Mouse (Mus musculus) CH12.LX (cell line): ENCODE data around the gene Galnt4.

Experiments
- CHD1 ChIP-seq: IDR thresholded peaks from 2 replicates; pipeline ENCODE4 v1.6.1; 2012; ENCODE audit warnings: low read depth, low read length, improper control_type of control experiment, inconsistent platforms
- CTCF ChIP-seq, 2 experiments: IDR thresholded peaks in 1 of 2; conservative IDR thresholded peaks in 1 of 2; 2 replicates each; pipeline ENCODE4 v1.5.1; 2011 to 2012; ENCODE audit warnings: low read depth in 2 of 2, low read length in 2 of 2, improper control_type of control experiment in 1 of 2, inconsistent platforms in 1 of 2, mild to moderate bottlenecking in 1 of 2, moderate library complexity in 1 of 2
- E2F4 ChIP-seq: IDR thresholded peaks from 2 replicates; pipeline ENCODE4 v1.6.1; 2011; ENCODE audit warnings: low read depth, low read length, improper control_type of control experiment; ENCODE audit not compliant: insufficient replicate concordance
- EP300 ChIP-seq: IDR thresholded peaks from 2 replicates; pipeline ENCODE4 v1.6.1; 2011; ENCODE audit warnings: low read length, improper control_type of control experiment
- MAZ ChIP-seq: IDR thresholded peaks from 2 replicates; pipeline ENCODE4 v1.6.1; 2012; ENCODE audit warnings: low read depth, mild to moderate bottlenecking, inconsistent platforms, low read length, improper control_type of control experiment, moderate library complexity
- PAX5 ChIP-seq: IDR thresholded peaks from 2 replicates; pipeline ENCODE4 v1.6.1; 2012; ENCODE audit warnings: low read length, inconsistent platforms, mixed read lengths
- POLR2A ChIP-seq: IDR thresholded peaks from 2 replicates; pipeline ENCODE4 v1.6.1; 2011; ENCODE audit warnings: low read depth, mild to moderate bottlenecking, improper control_type of control experiment, low read length
- POLR2AphosphoS2 ChIP-seq: IDR thresholded peaks from 2 replicates; pipeline ENCODE4 v1.6.1; 2011; ENCODE audit warnings: low read depth, low read length, improper control_type of control experiment
- ZMIZ1 ChIP-seq: IDR thresholded peaks from 2 replicates; pipeline ENCODE4 v1.6.1; 2012; ENCODE audit warnings: low read depth, mild to moderate bottlenecking, inconsistent platforms, low read length, improper control_type of control experiment

DNA sequence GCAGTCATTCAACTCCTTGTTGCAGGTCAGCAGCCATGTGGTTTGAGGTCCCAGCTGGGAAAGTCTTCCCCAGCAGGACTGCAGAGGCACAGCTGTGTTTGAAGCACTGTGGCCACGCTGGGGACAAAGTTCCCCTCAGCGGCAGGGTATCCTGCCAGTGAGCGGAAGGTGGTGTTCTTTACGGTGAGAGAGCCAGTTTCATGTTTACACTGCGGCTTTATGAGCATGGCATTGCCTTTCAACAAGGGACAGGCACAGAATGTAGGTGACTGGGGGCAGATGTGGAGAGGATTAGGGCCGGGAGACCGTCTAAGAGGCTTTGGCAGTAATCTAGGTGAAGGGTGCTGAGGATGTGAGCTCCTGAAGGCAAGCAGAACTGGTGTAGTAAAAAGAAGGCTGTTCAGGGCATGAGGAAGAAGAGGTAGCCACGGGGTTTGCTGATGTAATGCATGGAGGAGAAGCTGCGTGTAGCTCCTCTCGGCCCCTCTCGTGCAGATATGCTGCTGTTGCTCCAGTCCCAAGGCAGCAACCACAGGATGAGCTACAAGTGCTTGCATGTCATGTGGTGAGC is 19.8 kb downstream of the Galnt4 start:
- no peak for TF ChIP-seq POLR2A
- no peak for TF ChIP-seq EP300
- no peak for TF ChIP-seq POLR2AphosphoS2
- TF ChIP-seq MAZ, result no peak
- no peak for TF ChIP-seq CHD1
- no peak for TF ChIP-seq PAX5
- no peak for TF ChIP-seq CTCF (conservative IDR thresholded peaks at IDR 0.05 in 1 of 2, IDR thresholded peaks at IDR 0.05 in 1 of 2; ENCODE audit: low read depth in 2 of 2, low read length in 2 of 2)
- TF ChIP-seq E2F4, result no peak
- TF ChIP-seq ZMIZ1, result no peak
